Mouse (Mus musculus) heart, adult 2 months (tissue): ENCODE measurements around the gene F7. TPM values are rescaled to one million over a fixed set of nuclear protein-coding genes. Genes with fewer than 3 reads are reported as not detected.
"Not testable (repeated sequence)": the region's sequence is repeated elsewhere in the genome, so short reads cannot be mapped to it uniquely, and the experiment has no call there.

ENCODE experiments used
- DNase-seq, 2 experiments: peaks; one replicate each; pipeline ENCODE4 v3.0.0; 2021
- H3K27ac ChIP-seq: fragments of 200-600 bp; 2 replicates; pipeline ENCODE4 v1.8.1; 2022
- H3K27me3 ChIP-seq: fragments of 200-500 bp; 2 replicates; pipeline ENCODE4 v1.6.1; 2012; ENCODE audit warnings: mild to moderate bottlenecking, low read length, inconsistent platforms, mixed read lengths; ENCODE audit not compliant: control insufficient read depth, insufficient read depth
- H3K36me3 ChIP-seq: fragments of 200-500 bp; 2 replicates; pipeline ENCODE4 v1.6.1; 2012; ENCODE audit warnings: low read length, inconsistent platforms; ENCODE audit not compliant: control insufficient read depth, insufficient read depth
- H3K4me1 ChIP-seq: fragments of 200-500 bp; 2 replicates; pipeline ENCODE4 v1.6.1; 2011; ENCODE audit warnings: low read length; ENCODE audit not compliant: control insufficient read depth, insufficient read depth
- H3K4me3 ChIP-seq: fragments of 200-600 bp; 2 replicates; pipeline ENCODE4 v1.8.1; 2022
- H3K79me2 ChIP-seq: fragments of 200-500 bp; replicated peaks from 2 replicates; pipeline ENCODE4 v1.6.1; 2012; ENCODE audit warnings: mild to moderate bottlenecking, inconsistent platforms, low read length, moderate library complexity, mixed read lengths; ENCODE audit not compliant: control insufficient read depth, insufficient read depth
- H3K9ac ChIP-seq: fragments of 200-500 bp; 2 replicates; pipeline ENCODE4 v1.6.1; 2012; ENCODE audit warnings: low read depth, mild to moderate bottlenecking, control low read depth, inconsistent platforms, low read length, mixed read lengths
- CTCF ChIP-seq: fragments of 200-600 bp; IDR thresholded peaks from 2 replicates; pipeline ENCODE4 v1.8.1; 2022; ENCODE audit warnings: antibody characterized with exemption, mild to moderate bottlenecking, moderate library complexity
- EP300 ChIP-seq: fragments of 200-500 bp; IDR thresholded peaks from 2 replicates; pipeline ENCODE4 v1.6.1; 2011; ENCODE audit warnings: low read depth, low read length, control low read depth; ENCODE audit not compliant: insufficient read depth
- POLR2A ChIP-seq: fragments of 200-500 bp; IDR thresholded peaks from 2 replicates; pipeline ENCODE4 v1.6.1; 2011; ENCODE audit warnings: mild to moderate bottlenecking, low read depth, low read length, control low read depth; ENCODE audit not compliant: insufficient read depth
- WGBS: fragments of 180-500 bp; shearing (Covaris S2); methylation state at CpG from one replicate; pipeline ENCODE4 v1.1.7; 2018; 5-methylcytosine and 5-hydroxymethylcytosine counted together
- intact Hi-C: fragments of 180-260 bp; cut with DNase I; formaldehyde crosslinking; loops from one replicate; pipeline ENCODE4 v1.15.1; 2025
- polyA plus RNA-seq: library from polyadenylated mRNA; depleted of rRNA; stranded (reverse); fragments of >200 nt; gene quantifications from 2 replicates; pipeline ENCODE4 v1.2.3, GENCODE M21; 2012
- total RNA-seq, 2 experiments: library from RNA; stranded (reverse); gene quantifications; 2 replicates each; pipeline ENCODE4 v1.2.3; 2021

The F7 gene
- total and polyA plus RNA-seq, 3 experiments, result 0.21 to 0.45 (median 0.21) TPM

- no peak for DNase-seq
- intact Hi-C loops, result no loop called here
- 81% methylated on average over 10 of the region's 10 CpGs for WGBS
- H3K27ac ChIP-seq, result no peak overlapping the region
- H3K4me3 ChIP-seq, result no peak overlapping the region
- no peaks in the 10 kb centered on the region for H3K27me3 ChIP-seq
- H3K4me1 ChIP-seq, result no peaks in the 10 kb centered on the region
- no peaks in the 10 kb centered on the region for H3K79me2 ChIP-seq
- no peak overlapping the region for H3K9ac ChIP-seq
- no peaks in the 10 kb centered on the region for H3K36me3 ChIP-seq
- no peak for TF ChIP-seq CTCF
- no peak for TF ChIP-seq EP300
- TF ChIP-seq POLR2A, result no peak
Measured at GRCm38 (mm10) chr8:13050550-13050949, 24.7 kb downstream of the F7 start.

- intact Hi-C loops, result no loop called here
- WGBS, result 89% methylated on average over 4 of the region's 4 CpGs
- Histone ChIP-seq H3K27me3 (no peaks in the 10 kb centered on the region), H3K79me2 (no peaks in the 10 kb centered on the region), H3K27ac (no peak overlapping the region), H3K36me3 (no peaks in the 10 kb centered on the region), H3K9ac (no peak overlapping the region), H3K4me3 (no peak overlapping the region), H3K4me1 (no peaks in the 10 kb centered on the region)
- no peak for TF ChIP-seq EP300
- TF ChIP-seq POLR2A, result no peak
- no peak for TF ChIP-seq CTCF
- no peak for DNase-seq
Measured at GRCm38 (mm10) chr8:13057351-13057750, 31.5 kb downstream of the F7 start.

- WGBS, result 72% methylated on average over 17 of the region's 17 CpGs
- no peaks in the 10 kb centered on the region for H3K36me3 ChIP-seq
- intact Hi-C loops, result no loop called here
- H3K27ac ChIP-seq, result no peak within 1 kb of the TSS
- no peaks in the 10 kb centered on the region for H3K79me2 ChIP-seq
- DNase-seq, result no peak
- H3K4me1 ChIP-seq, result no peaks in the 10 kb centered on the region
- H3K9ac ChIP-seq, result no peak within 1 kb of the TSS
- H3K4me3 ChIP-seq, result no peak within 1 kb of the TSS
- TF ChIP-seq CTCF, result no peak
- no peak for TF ChIP-seq POLR2A
- TF ChIP-seq EP300, result no peak
- no peaks in the 10 kb centered on the region for H3K27me3 ChIP-seq
Measured at GRCm38 (mm10) chr8:13060441-13061150, 34.8 kb downstream of the F7 start, which contains the start of gene Proz. Gene Proz (plus strand): TSS chr8:13060914.

DNA sequence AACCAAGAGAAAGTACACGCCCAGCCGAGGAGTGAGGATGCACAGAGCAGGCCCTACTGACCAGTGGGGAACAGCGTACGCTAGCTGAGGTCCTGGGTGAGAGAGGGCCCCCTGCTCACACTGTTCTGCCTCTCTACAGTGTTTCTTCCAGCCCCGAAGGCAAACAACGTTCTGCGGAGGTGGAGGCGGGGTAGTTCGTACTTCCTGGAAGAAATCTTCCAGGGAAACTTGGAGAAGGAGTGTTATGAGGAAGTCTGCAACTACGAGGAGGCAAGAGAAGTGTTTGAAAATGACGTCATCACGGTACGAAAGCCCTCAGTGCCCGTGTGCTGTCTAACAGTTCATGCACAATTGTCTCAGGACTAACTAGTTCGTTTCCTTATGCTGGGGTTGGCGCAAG lies 37.3 kb downstream of the F7 start:
- Histone ChIP-seq H3K27ac (no peak overlapping the region), H3K4me1 (no peaks in the 10 kb centered on the region), H3K79me2 (no peaks in the 10 kb centered on the region), H3K4me3 (no peak overlapping the region), H3K27me3 (no peaks in the 10 kb centered on the region), H3K36me3 (no peaks in the 10 kb centered on the region), H3K9ac (no peak overlapping the region)
- DNase-seq, result no peak
- no peak for TF ChIP-seq EP300
- no peak for TF ChIP-seq POLR2A
- TF ChIP-seq CTCF, result no peak
- WGBS, result 64% methylated on average over 16 of the region's 16 CpGs
- intact Hi-C loops, result no loop called here

DNA sequence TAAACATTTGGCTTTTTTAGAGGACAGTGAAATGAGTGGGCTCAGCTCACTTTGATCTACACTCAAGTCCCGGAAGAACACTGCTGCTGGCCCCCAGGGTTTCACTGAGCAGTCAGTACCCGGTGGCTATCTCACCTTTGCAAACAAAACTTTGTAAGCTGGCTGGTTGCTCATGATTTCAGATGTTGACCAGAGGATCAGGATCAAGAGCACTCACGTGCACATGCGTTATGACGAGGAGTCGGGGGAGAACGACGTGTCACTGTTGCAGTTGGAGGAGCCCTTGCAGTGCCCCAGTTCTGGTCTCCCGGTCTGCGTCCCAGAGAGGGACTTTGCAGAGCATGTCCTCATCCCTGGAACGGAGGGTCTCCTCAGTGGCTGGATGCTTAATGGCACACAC lies 47.4 kb downstream of the F7 start:
- DNase-seq, result no peak
- no peak overlapping the region for H3K4me3 ChIP-seq
- intact Hi-C loops, result no loop called here
- no peaks in the 10 kb centered on the region for H3K27me3 ChIP-seq
- 92% methylated on average over 11 of the region's 11 CpGs for WGBS
- TF ChIP-seq EP300, result no peak
- TF ChIP-seq POLR2A, result no peak
- no peak for TF ChIP-seq CTCF
- no peak overlapping the region for H3K27ac ChIP-seq
- no peaks in the 10 kb centered on the region for H3K36me3 ChIP-seq
- H3K4me1 ChIP-seq, result no peaks in the 10 kb centered on the region
- no peak overlapping the region for H3K9ac ChIP-seq
- no peaks in the 10 kb centered on the region for H3K79me2 ChIP-seq

DNA sequence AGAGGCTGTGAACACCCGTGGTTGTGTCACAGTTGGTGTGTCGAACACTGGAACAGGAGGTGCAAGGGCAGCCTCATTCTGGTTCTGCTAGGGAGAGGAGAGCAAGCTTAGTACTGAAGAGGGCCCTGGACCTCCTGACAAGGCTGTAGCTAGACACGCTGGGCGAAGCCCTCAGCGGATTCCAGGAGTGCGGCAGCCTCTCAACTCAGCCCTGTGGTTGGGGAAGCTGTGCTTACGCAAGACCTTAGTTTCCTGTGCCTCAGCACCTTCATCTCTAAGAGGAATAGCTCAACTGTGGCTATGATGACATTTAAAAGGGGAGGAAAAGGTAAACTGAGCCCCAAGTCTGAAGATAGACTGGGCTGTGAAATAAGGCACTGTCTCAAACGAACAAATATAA lies 49.2 kb downstream of the F7 start:
- 93% methylated on average over 8 of the region's 8 CpGs for WGBS
- H3K9ac ChIP-seq, result no peak overlapping the region
- H3K27me3 ChIP-seq, result no peaks in the 10 kb centered on the region
- H3K4me1 ChIP-seq, result no peaks in the 10 kb centered on the region
- H3K27ac ChIP-seq, result no peak overlapping the region
- H3K4me3 ChIP-seq, result no peak overlapping the region
- intact Hi-C loops, result no loop called here
- TF ChIP-seq CTCF, result no peak
- TF ChIP-seq EP300, result no peak
- no peak for TF ChIP-seq POLR2A
- no peak for DNase-seq
- no peaks in the 10 kb centered on the region for H3K79me2 ChIP-seq
- no peaks in the 10 kb centered on the region for H3K36me3 ChIP-seq

- intact Hi-C loops, H3K4me3 ChIP-seq, H3K79me2 ChIP-seq, H3K4me1 ChIP-seq, H3K27ac ChIP-seq, DNase-seq, H3K9ac ChIP-seq, H3K36me3 ChIP-seq, H3K27me3 ChIP-seq: not testable (repeated sequence)
- 95% methylated on average over 1 of the region's 1 CpGs for WGBS
Measured at GRCm38 (mm10) chr8:13075579-13075978, 49.7 kb downstream of the F7 start.
